Mouse (Mus musculus): ENCODE data around the gene Olfr870. TPM values are rescaled to one million over a fixed set of nuclear protein-coding genes. Genes with fewer than 3 reads are reported as not detected.

Gene Olfr870
- polyA plus RNA-seq, 1 experiment from 2014 or later, result not detected

Other genes with a start within 250 kb of the Olfr870 start
- not detected in 2 replicates for gene Olfr866, start 146.0 kb downstream of the Olfr870 start, polyA plus RNA-seq (2014; fragmentation: Nextera tagmentation; extraction: Ambion mirVana)
- gene Olfr867, start 116.5 kb downstream of the Olfr870 start, polyA plus RNA-seq (2014; fragmentation: Nextera tagmentation; extraction: Ambion mirVana), result not detected in 2 replicates
- gene Olfr868, start 75.4 kb downstream of the Olfr870 start, polyA plus RNA-seq (2014; fragmentation: Nextera tagmentation; extraction: Ambion mirVana), result not detected in 2 replicates
- gene Olfr869, start 45.0 kb downstream of the Olfr870 start, polyA plus RNA-seq (2014; fragmentation: Nextera tagmentation; extraction: Ambion mirVana), result not detected in 2 replicates
- not detected in 2 replicates for gene Olfr871, start 38.1 kb upstream of the Olfr870 start, polyA plus RNA-seq (2014; fragmentation: Nextera tagmentation; extraction: Ambion mirVana)
- gene Olfr872, start 63.1 kb upstream of the Olfr870 start, polyA plus RNA-seq (2014; fragmentation: Nextera tagmentation; extraction: Ambion mirVana), result not detected in 2 replicates
- not detected in 2 replicates for gene Olfr39, start 108.3 kb upstream of the Olfr870 start, polyA plus RNA-seq (2014; fragmentation: Nextera tagmentation; extraction: Ambion mirVana)
- not detected in 2 replicates for gene Olfr873, start 124.5 kb upstream of the Olfr870 start, polyA plus RNA-seq (2014; fragmentation: Nextera tagmentation; extraction: Ambion mirVana)
- not detected in 2 replicates for gene Olfr18, start 162.0 kb upstream of the Olfr870 start, polyA plus RNA-seq (2014; fragmentation: Nextera tagmentation; extraction: Ambion mirVana)
- 38.2 and 43.5 TPM in 2 replicates for gene Zfp560, start 211.1 kb upstream of the Olfr870 start, polyA plus RNA-seq (2014; fragmentation: Nextera tagmentation; extraction: Ambion mirVana)

Data from kidney, embryonic 14.5 days (tissue).